Mouse (Mus musculus) frontal cortex, adult (tissue): ENCODE measurements at regions not wholly inside any gene's neighbourhood (a gene's known extent, or its start where the extent isn't known, plus 50 kb on each side); places are given as distances from the start of the nearest gene placed in this dataset.

Experiments used
- ATAC-seq: cut with Nextera tagmentation; 2 replicates; pipeline ENCODE4 v1.9.2; 2017; ENCODE audit warnings: mild to moderate bottlenecking, moderate library complexity, mixed read lengths; ENCODE audit not compliant: low TSS enrichment

DNA sequence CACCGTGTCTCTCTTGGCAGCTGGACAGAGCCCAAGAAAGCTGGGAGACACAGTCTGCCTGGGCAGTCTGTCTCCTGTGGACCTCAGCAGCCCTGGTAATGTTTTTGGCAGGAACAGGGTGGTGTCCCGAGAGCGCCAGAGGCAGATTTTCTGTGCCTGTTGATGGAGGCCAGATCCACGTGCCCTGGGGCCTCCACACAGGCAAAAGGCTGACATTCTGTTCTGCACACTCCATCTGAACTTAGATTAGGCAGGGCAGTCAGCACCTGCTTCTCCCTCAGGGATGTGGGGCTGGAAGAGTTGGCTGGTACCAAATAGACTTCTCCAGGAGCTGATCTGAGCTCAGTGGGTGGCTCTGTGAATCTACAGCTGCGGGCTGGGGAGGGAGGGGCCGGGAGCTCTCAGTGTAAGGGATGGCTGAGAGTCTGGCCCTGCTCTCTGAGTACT is 83.8 kb downstream of the Gadd45g start:
- ATAC-seq, result peak; percentile 98

DNA sequence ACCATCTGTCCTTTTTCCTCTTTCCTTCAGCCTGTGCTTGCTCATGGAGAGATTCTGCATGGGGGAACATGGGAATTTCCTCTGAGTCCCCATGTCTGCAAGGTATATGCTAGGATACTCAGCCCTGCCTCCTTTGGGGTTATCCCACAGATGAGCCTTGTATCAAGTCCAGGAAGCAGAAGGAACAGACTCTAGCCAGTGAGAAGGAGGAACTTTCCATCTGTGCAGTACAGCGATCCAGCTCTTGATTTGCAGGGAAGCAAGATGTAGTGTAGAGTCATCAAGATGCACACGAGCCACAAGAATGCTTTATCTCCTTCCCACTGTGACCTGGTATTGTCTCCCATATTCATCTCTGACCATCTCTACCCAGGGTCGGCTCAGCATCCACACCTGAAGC is 84.5 kb downstream of the Gadd45g start:
- ATAC-seq, result peak; percentile 85

DNA sequence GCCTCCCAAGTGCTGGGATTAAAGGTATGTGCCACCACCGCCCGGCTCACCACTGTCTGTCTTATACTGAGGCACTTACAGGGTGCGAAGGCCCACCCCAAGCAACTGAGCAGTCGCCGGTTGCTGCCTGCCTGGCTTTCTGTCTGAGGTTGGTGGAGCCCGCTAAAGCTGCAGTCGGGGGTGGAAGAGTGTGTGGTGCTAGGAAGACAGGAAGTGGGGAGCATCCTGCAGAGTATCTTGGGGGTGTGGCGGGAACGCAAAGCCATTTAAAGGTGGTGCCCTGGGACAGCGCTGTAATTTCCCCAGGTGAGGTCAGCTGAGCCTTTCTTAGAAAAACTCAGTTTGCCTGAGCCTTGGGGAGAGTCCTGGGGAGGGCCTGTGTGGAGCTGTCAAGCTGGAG is 89.3 kb downstream of the Gadd45g start:
- ATAC-seq, result no peak

DNA sequence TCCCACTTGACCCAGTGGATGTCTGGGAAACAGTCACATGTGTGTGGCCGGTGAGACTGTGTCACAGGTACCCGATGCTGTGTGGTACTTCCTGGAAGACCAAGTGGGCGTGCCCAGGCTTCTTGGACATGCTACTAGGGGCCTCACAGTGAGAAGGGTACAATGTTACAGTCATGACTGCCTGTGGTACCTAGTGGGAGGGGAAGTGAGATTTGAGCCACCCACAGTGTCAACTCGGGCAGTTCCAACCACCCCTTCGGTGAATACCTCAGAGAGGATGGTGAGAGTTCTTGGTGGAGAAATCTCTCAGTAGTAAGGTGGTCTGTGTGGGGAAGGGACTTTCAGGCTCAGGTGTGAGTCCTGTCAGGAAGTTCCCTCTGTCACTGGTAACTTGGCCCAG is 90.0 kb downstream of the Gadd45g start:
- ATAC-seq, result no peak

DNA sequence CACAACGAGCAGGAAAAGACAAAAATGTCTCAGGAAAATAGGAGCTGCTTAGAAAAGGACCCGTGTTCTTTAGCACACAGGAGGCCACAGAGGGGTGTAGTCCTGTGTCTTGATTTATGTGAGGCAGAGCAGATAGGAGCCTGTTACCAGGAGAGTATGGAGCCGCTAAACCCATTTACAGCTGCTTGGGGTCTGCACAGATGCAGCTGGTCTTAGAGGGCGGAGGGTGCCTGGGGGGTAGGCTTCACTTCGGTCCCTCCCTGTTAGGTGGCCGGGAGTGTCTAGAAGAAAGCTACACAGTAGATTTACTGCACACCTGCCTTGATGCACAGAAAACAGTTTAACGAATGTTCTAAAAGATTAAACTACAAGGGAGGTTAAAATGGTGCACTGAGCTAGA is 91.4 kb downstream of the Gadd45g start:
- ATAC-seq, result no peak

DNA sequence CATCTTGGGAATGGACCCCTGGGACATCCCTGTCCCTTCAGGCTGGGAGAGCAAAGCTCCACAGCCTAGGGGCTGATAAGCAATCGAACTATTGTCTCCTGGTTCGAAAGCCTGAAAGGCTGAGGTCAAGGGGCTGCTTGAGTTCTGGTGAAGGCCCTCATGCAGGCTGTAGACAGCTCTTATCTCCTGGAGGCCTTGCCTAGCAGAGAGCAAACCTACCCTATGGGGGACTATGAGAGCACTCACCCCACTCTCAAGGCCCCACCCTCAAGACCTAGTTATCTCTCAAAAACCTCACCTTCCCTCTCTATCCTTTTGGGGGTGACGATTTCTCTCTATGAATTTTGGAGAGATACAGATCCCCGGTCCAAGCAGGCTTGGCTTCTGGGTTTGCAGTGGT is 92.8 kb downstream of the Gadd45g start:
- ATAC-seq, result no peak

DNA sequence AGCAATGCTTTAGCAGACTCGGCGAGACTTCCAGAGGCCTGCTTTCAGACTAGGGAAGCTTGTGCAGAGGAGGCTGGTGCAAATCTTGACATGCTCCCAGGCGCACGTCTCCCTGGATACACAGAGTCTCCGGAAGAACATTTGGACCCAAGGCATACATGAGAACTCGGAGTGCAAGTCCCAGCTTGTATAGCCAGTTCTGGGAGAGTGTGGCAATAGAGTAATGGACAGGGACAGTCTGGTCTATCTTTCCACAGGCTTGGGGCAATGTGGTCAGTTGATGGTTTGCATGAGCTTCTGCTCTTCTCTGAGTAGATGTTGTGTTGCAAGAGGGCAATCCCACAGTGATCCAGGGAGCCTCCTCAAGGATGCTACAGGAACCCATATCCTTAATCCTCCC is 93.2 kb downstream of the Gadd45g start:
- no peak for ATAC-seq

DNA sequence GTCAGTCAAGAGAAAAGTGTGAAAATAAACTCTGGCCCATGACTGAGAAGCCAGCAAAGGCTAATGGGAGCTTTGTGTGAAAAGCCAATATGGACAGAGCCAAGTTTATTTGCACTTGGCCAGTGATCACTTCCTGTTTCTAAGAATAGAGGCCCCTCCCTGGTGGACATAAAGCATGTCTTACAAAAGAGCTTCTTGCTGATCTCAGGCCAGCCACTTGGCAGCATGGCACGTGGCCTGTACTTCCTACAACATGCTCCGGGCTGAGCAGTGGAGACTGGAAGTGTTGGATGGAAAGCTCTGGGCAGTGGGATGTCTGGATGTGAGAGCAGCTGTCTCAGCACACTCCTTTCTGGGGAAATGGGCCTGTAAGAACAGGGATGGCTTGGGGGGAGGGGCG is 99.7 kb downstream of the Gadd45g start:
- no peak for ATAC-seq

DNA sequence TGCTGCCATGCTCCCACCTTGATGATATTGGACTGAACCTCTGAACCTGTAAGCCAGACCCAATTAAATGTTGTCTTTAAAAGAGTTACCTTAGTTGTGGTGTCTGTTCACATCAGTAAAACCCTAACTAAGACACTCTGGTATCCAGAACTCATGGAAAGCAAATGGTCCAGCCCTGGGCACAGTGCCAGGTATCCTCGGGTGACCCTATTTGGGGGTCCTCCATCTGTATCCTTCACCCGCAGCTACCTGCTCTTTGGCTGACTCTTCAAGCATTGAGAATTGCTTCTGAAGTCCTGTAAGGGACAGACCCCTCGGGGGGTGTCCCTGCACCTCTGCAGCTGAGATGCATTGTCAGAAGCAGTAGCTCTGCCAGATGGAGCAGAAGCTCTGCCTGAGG is 102.4 kb downstream of the Gadd45g start:
- no peak for ATAC-seq

DNA sequence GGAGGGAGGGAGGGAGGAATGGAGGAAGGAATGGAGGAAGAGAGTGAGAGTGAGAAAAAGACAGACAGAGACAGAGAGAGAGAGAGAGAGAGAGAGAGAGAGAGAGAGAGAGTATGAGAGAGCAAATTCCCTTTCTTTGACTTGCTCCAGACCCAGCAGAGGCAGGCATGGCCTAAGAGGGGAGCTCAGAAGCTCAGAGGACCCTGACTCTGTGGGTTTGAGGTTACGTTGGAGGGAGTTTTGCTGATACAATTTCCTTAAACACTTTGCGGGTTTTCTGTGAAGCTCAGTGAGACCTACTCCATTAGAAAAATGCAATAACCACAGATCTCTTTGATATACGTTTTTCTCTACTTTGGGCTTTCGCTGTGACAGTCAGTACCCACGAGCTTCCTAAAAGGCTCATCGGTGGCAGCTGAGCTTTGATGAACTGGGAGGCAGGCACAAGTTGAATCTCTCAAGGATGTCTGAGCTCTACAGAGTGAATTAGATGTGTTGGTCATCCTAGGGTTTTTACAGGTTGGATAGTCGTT is 105.1 kb downstream of the Gadd45g start:
- ATAC-seq, result no peak

DNA sequence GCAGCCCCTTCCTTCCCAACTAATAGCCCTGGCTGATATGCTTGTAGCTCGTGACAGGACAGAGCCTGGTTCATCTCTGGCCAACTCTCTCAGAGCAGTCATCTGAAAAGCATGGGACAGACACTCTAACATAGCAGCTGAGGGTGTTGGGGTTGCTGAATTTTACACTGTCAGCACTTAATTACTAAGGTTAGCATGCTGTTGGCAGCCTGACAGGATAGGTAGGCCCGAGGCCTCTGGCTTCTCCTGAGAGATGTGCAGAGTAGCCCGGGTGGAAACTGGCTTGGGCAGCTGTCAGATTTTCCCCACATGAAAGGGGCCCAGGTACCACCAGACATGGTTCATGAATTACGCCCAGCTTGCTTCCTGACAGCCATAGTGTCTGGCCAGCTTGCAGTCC is 106.6 kb downstream of the Gadd45g start:
- ATAC-seq, result no peak

DNA sequence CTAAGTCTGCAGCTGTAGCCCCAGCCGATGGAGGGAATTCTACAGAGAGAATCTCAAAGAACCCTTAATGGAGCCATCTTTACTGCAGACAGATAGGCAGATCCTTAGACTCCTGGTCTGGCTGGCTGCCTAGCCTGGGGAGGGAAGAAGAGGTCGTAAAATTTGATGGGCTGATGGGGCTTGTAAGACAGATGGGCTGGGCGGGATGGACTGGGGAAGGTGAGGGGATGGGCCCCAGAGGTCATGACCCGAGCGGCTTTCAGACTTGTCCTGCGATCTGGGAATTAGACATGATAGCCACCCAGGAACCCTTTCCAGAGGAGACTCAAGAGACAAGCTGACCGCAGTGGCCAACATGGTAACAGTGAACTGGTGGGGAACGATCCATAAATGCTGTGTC is 107.1 kb downstream of the Gadd45g start:
- no peak for ATAC-seq

DNA sequence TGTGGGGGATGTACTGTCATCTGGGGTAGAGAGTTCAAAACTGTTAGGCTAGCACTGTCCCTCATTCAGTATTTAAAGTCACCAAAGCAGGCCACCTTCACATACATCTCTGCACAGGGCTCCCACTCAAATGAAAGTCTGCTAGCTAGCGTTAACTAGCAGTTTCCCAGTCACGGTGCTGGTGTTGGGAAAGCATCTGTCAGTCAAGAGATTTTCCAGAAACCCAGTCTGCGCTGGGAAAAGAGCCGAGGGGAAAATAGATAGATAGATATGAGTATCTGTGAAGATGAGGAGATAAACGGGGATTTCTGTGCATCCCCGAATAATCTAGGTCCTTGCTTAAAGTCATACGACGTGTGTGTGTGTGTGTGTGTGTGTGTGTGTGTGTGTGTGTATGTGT is 110.6 kb downstream of the Gadd45g start:
- ATAC-seq, result no peak

DNA sequence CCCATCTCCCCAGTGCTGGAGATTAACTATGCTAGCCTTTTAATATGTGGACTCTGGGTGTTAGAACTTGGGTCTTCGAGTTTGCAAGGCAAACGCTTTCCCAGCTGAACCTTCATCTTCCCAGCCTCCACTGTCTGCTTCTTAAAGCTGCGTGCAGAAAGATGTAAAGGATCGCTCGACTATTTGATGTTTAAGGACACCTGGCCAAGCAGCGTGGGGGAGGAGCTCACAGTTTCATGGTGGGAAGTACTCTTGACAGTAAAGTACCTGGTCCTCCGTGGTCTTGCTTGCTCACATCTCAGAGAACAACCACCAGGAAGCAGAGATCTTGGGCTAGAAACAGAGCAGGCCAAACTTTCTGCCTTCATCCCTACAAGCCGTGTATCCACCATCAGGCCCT is 113.1 kb downstream of the Gadd45g start:
- no peak for ATAC-seq

DNA sequence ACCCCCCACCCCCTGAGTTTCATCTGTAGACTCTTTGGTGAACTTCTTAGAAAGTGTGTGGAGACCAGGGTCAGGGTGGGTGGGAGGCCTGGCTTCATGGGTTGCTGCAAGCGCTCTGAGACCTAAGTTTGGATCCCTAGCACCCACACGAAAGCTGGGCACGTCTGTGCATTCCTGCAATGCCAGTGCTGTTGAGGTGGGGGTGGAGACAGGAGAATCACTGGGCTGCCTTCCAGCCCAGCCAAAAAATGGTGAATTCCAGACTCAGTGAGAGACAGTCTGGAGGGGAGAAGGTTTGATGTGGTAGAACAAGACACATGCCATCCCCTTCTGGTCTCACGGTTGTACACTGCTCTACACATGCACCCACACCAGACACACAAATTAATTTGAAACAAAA is 113.8 kb downstream of the Gadd45g start:
- ATAC-seq, result peak; percentile 93

DNA sequence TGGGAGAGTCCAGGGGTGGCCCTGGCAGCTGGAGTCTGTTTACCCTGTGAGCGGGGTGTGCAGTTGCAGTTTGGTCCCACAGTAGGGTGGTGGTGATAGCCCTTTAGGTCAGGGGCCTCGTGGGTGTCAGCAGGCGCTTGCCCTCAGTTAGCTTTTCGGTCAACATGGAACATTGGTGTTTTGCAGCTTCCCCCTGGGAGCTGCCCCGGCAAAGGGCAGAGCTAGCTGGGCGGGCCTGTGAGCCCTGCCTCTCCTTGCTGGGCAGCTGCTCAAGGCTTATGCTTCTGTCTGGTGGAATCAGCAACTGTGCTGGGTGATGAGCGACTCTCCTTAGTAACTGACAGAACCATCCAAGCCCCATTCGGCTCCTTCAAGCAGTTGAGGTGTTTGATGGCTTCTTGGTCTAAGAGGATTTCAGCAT is 115.7 kb downstream of the Gadd45g start:
- no peak for ATAC-seq

DNA sequence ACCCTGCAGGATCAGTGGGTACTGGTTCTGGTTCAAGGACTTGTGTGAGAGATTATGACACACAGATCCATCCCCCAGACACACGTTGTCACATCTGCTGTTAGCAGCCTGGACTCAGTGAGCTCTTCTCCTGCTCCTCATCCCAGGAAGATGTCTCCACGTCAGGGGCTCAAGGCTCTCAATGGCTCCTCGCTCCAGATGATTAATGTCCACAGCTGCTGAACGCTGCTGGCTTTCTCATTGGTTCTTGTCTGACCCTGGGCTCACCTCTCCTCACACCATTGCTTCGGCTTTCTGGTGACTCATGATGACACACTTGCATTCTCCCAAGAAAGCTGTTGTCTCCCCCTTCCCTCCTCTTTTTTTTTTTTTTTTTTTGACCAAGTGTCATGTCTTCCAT is 116.2 kb downstream of the Gadd45g start:
- no peak for ATAC-seq

DNA sequence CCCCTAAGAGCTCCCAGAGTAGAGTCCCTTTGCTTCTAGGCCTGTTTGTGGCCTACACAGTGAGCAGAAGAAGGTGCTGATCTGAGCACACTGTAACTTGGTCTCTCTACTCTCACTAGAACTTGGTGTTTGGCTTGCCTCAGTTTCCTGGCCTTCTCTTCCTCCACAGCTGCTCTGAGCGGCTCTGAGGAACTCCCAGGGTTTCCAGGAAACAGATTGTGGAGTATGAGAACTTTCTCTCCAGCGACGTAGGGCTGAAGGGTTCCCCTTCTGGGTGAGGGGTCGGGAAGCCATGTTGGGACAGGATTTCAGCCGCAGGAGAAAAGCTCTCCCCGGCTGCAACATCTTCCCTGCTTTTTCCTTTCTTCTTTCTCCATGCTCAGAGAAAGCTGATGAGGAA is 117.5 kb downstream of the Gadd45g start:
- no peak for ATAC-seq

DNA sequence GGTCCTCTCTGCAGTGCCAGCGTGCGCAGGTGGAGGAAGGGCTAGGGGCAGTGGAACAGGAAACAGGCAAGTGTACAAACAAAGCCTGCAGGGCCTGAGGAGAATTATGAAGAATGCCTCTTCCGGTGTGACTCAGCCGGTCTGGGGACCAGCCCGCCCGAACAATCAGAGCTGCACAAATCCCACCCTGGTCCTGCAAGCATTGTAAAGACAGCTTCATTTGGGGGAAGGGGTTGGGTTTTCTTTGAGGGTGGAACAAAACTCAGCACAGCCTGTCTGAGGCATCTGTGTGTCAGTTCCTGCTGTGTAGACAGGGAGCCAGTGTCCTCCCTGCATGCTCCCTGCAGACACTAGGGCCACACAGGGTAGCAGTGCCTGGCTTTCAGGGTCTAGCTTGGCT is 117.9 kb downstream of the Gadd45g start:
- no peak for ATAC-seq

DNA sequence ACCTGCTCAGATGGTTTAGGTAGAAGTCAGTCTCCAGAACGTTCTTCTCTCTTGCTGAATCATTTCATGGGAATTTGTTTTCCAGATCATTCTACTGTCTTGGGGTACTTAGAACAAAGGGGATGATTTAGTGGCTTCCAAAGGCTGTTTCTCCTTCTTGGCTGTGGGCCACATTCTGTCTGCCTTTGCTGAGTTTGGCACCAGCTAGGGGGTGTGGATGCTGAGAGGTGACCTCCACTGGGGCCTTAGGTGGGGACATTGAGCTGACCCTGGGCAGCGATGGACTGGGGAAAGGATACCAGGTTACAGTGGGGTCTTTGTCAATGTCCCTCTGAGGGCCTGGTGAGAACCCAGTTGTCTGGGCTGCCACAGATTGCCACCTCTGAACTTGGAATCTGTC is 118.4 kb downstream of the Gadd45g start:
- no peak for ATAC-seq

DNA sequence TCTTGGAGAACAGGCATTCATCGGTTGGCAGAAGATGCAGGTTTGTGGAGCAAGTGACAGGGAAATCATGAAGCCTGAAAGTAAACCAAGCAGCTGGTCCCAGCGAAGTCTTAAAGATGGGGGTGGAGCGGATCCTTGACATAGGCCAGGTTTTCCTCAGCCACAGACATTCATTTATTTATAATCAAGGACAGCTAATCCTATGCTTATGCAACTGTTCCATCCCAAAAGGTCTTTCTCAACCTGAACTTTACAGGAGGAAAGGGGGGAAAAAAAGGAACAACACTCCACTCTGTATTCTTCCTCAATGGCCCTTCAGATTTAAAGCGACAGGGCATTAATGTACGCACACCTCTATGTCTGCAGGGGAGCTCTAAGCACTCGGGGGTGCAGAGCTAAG is 121.6 kb downstream of the Gadd45g start:
- ATAC-seq, result no peak

DNA sequence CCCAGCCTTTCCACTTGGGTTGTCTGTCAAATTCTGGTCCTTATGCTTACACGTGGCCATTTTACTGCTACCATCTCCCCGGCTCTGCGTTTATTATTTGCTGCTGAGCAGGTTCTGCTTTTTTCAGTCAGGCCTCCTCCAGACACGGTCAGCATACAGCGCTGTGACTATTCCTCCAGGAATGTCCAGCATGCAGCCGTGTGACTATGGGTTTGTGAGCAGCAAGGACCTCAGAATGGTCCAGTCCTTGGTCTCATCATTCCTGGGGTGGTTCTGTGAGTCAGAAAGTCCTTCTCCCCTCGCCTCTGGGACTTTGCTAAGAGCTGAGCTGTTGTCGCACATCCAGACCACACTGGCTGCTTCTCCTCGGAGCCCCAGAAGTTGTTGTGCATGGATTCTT is 122.3 kb downstream of the Gadd45g start:
- no peak for ATAC-seq

DNA sequence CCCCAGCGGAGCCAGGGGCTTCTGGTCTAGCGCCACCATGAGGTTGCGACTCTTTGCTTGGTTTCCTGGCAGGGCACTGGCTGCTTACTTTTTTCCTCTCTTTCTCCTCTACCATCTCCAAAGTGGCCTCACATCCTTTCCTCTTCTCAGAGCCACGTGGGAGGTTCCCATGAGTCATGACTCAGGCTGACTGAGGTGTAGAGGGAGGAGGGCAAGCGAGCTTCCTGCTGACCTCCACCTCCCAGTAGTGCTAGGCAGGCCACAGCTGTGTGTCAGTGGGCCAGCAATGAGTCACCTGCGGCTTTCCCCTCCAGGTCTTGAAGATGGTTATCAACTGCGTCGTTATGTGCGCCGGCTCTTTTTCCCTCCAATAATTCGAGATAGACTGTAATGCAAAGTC is 123.6 kb downstream of the Gadd45g start:
- ATAC-seq, result peak; percentile 91

DNA sequence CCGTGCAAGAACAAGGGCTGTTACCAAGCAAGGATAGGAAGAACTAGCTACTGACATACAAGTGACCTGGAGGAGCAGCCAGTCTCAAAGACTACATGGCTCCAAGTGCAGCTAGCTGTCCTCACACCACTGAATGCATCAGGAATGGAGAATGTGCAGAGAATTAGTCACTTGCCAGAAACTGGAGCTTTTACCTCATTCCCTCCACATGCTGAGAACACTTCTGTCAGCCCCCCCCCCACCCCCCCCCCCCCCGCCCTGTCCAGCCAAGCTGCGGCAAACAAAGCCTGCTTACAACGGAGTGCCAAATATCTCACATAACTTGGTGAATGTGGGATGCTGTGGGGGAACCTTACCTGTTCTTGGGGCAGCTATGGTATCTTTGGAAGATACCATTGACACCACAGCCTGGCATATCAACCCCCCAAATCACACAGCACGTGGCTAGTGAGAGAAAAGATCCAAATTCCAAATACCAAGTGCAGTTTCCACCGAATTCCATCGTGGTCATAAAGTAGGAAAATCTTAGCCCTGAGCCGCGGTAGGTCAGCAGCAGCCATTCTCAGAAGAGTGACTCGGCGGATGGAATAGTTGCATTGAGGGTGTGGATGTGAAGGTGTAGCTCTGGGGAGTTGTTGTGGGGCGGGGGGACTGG is 126.3 kb downstream of the Gadd45g start:
- no peak for ATAC-seq
